Mouse (Mus musculus) bone marrow macrophage, adult 2 months (primary cell): ENCODE data around the gene Emc9.

ENCODE experiments used
- CTCF ChIP-seq: IDR thresholded peaks from 2 replicates; pipeline ENCODE4 v1.5.1; 2012; ENCODE audit warnings: low read depth, mild to moderate bottlenecking, low read length, moderate library complexity
- POLR2A ChIP-seq: IDR thresholded peaks from 2 replicates; pipeline ENCODE4 v1.6.1; 2012; ENCODE audit warnings: mild to moderate bottlenecking, low read depth, low read length, borderline replicate concordance

- TF ChIP-seq CTCF: no peak
- TF ChIP-seq POLR2A: no peak
Measured at GRCm38 (mm10) chr14:55589771-55590448, 4.8 kb upstream of the Emc9 start.
